Mouse (Mus musculus) layer of hippocampus, adult 8-10 months (tissue): Measurements from ENCODE around the gene 3830403N18Rik. TPM values are rescaled to one million over a fixed set of nuclear protein-coding genes. Genes with fewer than 3 reads are reported as not detected.
"Not testable (repeated sequence)": the region's sequence is repeated elsewhere in the genome, so short reads cannot be mapped to it uniquely, and the experiment has no call there.

Experiments
- DNase-seq, 2 experiments: peaks; one replicate each; pipeline ENCODE4 v3.0.0; 2022; ENCODE audit warnings: low spot score in 2 of 2
- total RNA-seq, 4 experiments: library from RNA; stranded (reverse); gene quantifications; 2 replicates each; pipeline ENCODE4 v1.2.4; 2022

The 3830403N18Rik gene
- total RNA-seq: 1 to 10 TPM in 1 of 4 experiments, under 1 TPM in 1, not detected in 2; 0.38 to 1.8 TPM

- DNase-seq: not testable (repeated sequence)
Measured at GRCm38 (mm10) chrX:56136336-56136909, at the start of gene 3830403N18Rik. 3830403N18Rik (plus strand) TSS chrX:56136572.

- no peak for DNase-seq
Measured at GRCm38 (mm10) chrX:56151396-56151795, 15.0 kb downstream of the 3830403N18Rik start.

- not testable (repeated sequence) for DNase-seq
Measured at GRCm38 (mm10) chrX:56186449-56186848, 50.1 kb downstream of the 3830403N18Rik start.

Other genes with a start within 250 kb of the 3830403N18Rik start
- gene Gm773, start 76.3 kb downstream of the 3830403N18Rik start, total RNA-seq: not detected
- gene Zfp449, start 209.8 kb downstream of the 3830403N18Rik start, total RNA-seq: 1 to 10 TPM; 3.5 to 5.4 (median 4.8) TPM
- 10 to 100 TPM; 14.7 to 20.9 (median 17.6) TPM for gene Smim10l2a, start 238.0 kb downstream of the 3830403N18Rik start, total RNA-seq